Mouse (Mus musculus) colon, adult 2 months (tissue): ENCODE data around the gene Selplg. TPM values are rescaled to one million over a fixed set of nuclear protein-coding genes. Genes with fewer than 3 reads are reported as not detected.

Experiments
- polyA plus RNA-seq: library from polyadenylated mRNA; depleted of rRNA; stranded (reverse); fragments of >200 nt; gene quantifications from 2 replicates; pipeline ENCODE4 v1.2.3, GENCODE M21; 2012; rRNA removed

Selplg gene
- polyA plus RNA-seq = 27.4 and 30.8 TPM in 2 replicates

GRCm38 (mm10) chr5:113832490-113832901 lies at the start of gene Selplg:
Gene Selplg (minus strand): TSS chr5:113832644.

GRCm38 (mm10) chr5:113800280-113800679 lies 32.2 kb downstream of the Selplg start, which contains the start of gene Tmem119:
Gene Tmem119 (minus strand): TSS chr5:113800516.

DNA sequence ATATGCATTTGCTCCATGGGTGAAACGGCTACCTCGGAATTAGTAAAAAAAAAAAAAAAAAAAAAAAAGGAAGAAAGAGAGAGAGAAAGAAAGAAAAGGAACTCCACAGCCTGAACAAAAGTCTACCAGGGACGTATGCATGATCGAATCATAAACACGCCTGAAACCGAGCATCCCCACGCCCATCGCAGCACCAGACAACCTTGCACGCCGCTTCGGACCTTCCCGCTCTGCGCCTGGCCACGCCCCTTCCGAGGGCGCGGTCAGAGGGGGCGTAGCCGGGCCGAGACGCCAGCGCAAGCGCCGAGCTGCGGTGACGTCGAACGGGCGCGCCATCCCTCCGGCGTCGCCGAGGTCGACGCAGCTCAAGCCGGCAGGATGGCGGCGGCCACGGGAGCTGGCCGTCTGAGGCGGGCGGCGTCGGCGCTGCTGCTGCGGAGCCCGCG lies 60.0 kb downstream of the Selplg start, which contains the start of the genes Sart3 and Iscu:
Gene Sart3 (minus strand): TSS at position 61 of the 446 bp plus-strand sequence.
Gene Iscu (plus strand): TSS at position 299 of the 446 bp plus-strand sequence.

Other genes starting within 250 kb of the Selplg start
- gene Cmklr1, start 182.2 kb downstream of the Selplg start, polyA plus RNA-seq = 14.9 and 21.3 TPM in 2 replicates
- not detected in 2 replicates for gene 1700069L16Rik, start 107.9 kb downstream of the Selplg start, polyA plus RNA-seq
- gene Ficd, start 96.8 kb downstream of the Selplg start, polyA plus RNA-seq = 8.2 and 8.5 TPM in 2 replicates
- gene Sart3, start 60.1 kb downstream of the Selplg start, polyA plus RNA-seq = 18.5 and 25.6 TPM in 2 replicates
- gene Iscu, start 59.9 kb downstream of the Selplg start, polyA plus RNA-seq = 77.5 and 87.6 TPM in 2 replicates
- 61.4 and 69.3 TPM in 2 replicates for gene Tmem119, start 32.1 kb downstream of the Selplg start, polyA plus RNA-seq
- 133 and 140 TPM in 2 replicates for gene Coro1c, start 76.1 kb upstream of the Selplg start, polyA plus RNA-seq
- 8.7 and 10.1 TPM in 2 replicates for gene Ssh1, start 161.2 kb upstream of the Selplg start, polyA plus RNA-seq
- not detected in 2 replicates for gene Dao, start 171.1 kb upstream of the Selplg start, polyA plus RNA-seq
- 12.8 and 14.4 TPM in 2 replicates for gene Usp30, start 232.8 kb upstream of the Selplg start, polyA plus RNA-seq